Mouse (Mus musculus) layer of hippocampus, adult 11-12 months (tissue): ENCODE data around the gene Gm5591.
"Not testable (repeated sequence)": the region's sequence is repeated elsewhere in the genome, so short reads cannot be mapped to it uniquely, and the experiment has no call there.

ENCODE experiments used
- DNase-seq: peaks from one replicate; pipeline ENCODE4 v3.0.0; 2022; ENCODE audit warnings: low spot score

Gm5591 gene

DNA sequence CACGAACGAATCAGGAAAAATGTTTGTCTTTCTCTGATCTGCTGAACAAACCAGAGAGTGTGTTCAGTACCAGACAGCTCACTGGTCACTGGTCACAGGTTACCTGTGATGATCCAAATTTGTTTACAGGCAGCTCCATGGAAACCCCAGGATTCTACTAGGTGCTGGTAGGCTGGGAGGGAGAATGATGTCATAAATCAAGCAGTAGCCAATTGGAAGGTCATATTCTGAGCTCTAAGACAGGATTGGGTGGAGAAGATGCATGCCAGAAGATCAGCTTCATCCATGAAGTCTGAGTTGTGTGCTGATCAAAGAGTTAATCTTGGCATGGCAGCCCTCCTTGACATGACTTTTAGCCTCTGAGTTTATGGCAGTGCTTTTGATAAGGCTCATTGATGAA is at the start of gene Gm5591:
Gene Gm5591, minus strand, starts transcription at position 101 of the 400 bp plus-strand sequence.
- DNase-seq: not testable (repeated sequence)

DNA sequence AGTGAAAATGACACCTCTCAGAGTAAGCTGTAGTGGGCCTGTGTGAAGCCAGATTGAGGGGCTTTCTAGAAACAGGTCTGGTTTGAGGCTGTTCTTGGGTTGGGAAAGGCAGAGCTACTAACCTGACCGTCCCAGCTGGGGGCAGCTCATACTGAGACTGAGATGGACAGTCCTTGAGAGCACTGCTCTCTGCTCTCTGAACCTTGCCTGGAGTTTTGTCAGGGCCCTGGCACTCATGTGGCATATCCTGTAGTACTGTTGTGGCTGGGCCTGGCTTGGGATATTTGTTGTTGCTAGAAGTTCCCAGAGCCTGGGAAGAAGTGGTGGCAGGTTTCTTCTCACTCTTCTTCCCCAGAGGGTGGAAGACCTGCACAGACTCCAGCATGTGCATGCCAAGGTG is 39.5 kb downstream of the Gm5591 start:
- not testable (repeated sequence) for DNase-seq
